Comparison of ENCODE assay signal across 9 mouse cellular contexts in genomic region chr13:47017259-47017658, GRCm38 (mm10). TPM values are rescaled to one million over a fixed set of nuclear protein-coding genes. Genes with fewer than 3 reads are reported as not detected.
DNase-seq lines count a peak whose midpoint lies in the region; ATAC-seq and TF ChIP-seq lines count a peak whose summit lies in the region.
"Had no signal": no experiment of that assay in that cellular context is flagged by ENCODE, and none has a peak within 500 bp of the region (broad histone marks: within the 10 kb centered on the region; RNA-seq: fewer than 3 reads in every experiment).

No protein-coding gene starts in this region.

- intact Hi-C loops in heart, postnatal 10 days (cut with DNase I) = loop anchor here (2.0 to 10.0 kb wide), 4 partner anchors 40 to 702 kb away; no protein-coding TSS in a partner anchor

- peaks cover 10% of the 10 kb centered on the region for H3K4me1 ChIP-seq in lung, adult 2 months (ENCODE audit: control insufficient read depth, insufficient read depth, low read length)

- no peak overlapping the region for H3K4me3 ChIP-seq in lung, adult 2 months (replicated peaks; ENCODE audit: extremely low read depth, low read depth, low read length)
- H3K4me3 ChIP-seq: erythroblast, embryonic 14.5 days had no signal

- 33% methylated on average over 5 of the region's 5 CpGs for WGBS in lung, adult 2 months

- no peak for TF ChIP-seq POLR2A in lung, adult 2 months (IDR thresholded peaks at IDR 0.05; ENCODE audit: borderline replicate concordance, extremely low read depth, low read depth, low read length)

- ATAC-seq in common myeloid progenitor, adult 5-6 weeks (replicated peaks; ENCODE audit: low read depth, poor library complexity, severe bottlenecking) = peak; percentile 72

- TF ChIP-seq CTCF in lung, adult 2 months (IDR thresholded peaks at IDR 0.05; ENCODE audit: insufficient read depth, low read length) = peak; percentile 98

- peak; percentile 50 for DNase-seq in A20 (ENCODE audit: low read depth, low spot score)
- peak; percentile 63 for DNase-seq in NIH3T3 (ENCODE audit: low read depth)
- peak; percentile 73 to 77 for DNase-seq in heart, postnatal 10 days
- DNase-seq in layer of hippocampus, adult 11-12 months (ENCODE audit: low spot score) = peak; percentile 65
- peak; percentile 54 for DNase-seq in lung, adult 2 months
- DNase-seq in right cerebral cortex, postnatal 10 days (ENCODE audit: low spot score in 2 of 2) = peak; percentile 81 to 83
- no peak for DNase-seq in spleen, postnatal 4 days (ENCODE audit: low spot score in 2 of 2)

RNA-seq across cellular contexts. Expression of gene Nhlrc1, which starts 2.6 kb away (rescaled TPM):
- 2.1 and 2.8 TPM in 2 replicates for total RNA-seq in common myeloid progenitor, adult 5-6 weeks (2017)
- 1 to 10 TPM; 5.0 to 5.6 TPM for total RNA-seq in heart, postnatal 10 days (2021)
- polyA plus RNA-seq in lung, adult 2 months (2012; rRNA removed) = 4.4 and 5.8 TPM in 2 replicates
- polyA plus RNA-seq: erythroblast, embryonic 14.5 days had no signal

RNA-seq across cellular contexts. Expression of gene Kdm1b, which starts 26.0 kb away (rescaled TPM):
- total RNA-seq in common myeloid progenitor, adult 5-6 weeks (2017) = 12.6 and 13.5 TPM in 2 replicates
- total RNA-seq in heart, postnatal 10 days (2021) = 1 to 10 TPM; 8.3 to 9.4 TPM
- polyA plus RNA-seq in lung, adult 2 months (2012; rRNA removed) = 7.7 and 9.7 TPM in 2 replicates

RNA-seq across cellular contexts. Expression of gene Tpmt, which starts 27.3 kb away (rescaled TPM):
- total RNA-seq in common myeloid progenitor, adult 5-6 weeks (2017) = 1.3 and 2.8 TPM in 2 replicates
- total RNA-seq in heart, postnatal 10 days (2021) = 10 to 100 TPM in 1 of 2 experiments, 1 to 10 TPM in 1; 8.1 to 10.0 TPM
- polyA plus RNA-seq in lung, adult 2 months (2012; rRNA removed) = 1.0 and 2.3 TPM in 2 replicates
- polyA plus RNA-seq: erythroblast, embryonic 14.5 days had no signal

Comparison
In these comparisons a context has a peak if more than half of its experiments do, and no peak if none do; other contexts are left out.
1. DNase-seq: peak in A20 (single experiment), NIH3T3 (single experiment), heart, postnatal 10 days (2 of 2), layer of hippocampus, adult 11-12 months (single experiment), lung, adult 2 months (single experiment) and right cerebral cortex, postnatal 10 days (2 of 2); none in spleen, postnatal 4 days (0 of 2).